Mouse (Mus musculus) CH12.LX (cell line): ENCODE measurements at regions not wholly inside any gene's neighbourhood (a gene's known extent, or its start where the extent isn't known, plus 50 kb on each side); places are given as distances from the start of the nearest gene placed in this dataset.

Experiments used
- CTCF ChIP-seq, 2 experiments: IDR thresholded peaks in 1 of 2; conservative IDR thresholded peaks in 1 of 2; 2 replicates each; pipeline ENCODE4 v1.5.1; 2011 to 2012; ENCODE audit warnings: low read depth in 2 of 2, low read length in 2 of 2, improper control_type of control experiment in 1 of 2, inconsistent platforms in 1 of 2, mild to moderate bottlenecking in 1 of 2, moderate library complexity in 1 of 2
- MXI1 ChIP-seq: IDR thresholded peaks from 2 replicates; pipeline ENCODE4 v1.6.1; 2011; ENCODE audit warnings: mild to moderate bottlenecking, low read depth, low read length, improper control_type of control experiment
- MYC ChIP-seq: IDR thresholded peaks from 2 replicates; pipeline ENCODE4 v1.6.1; 2011; ENCODE audit warnings: low read depth, mild to moderate bottlenecking, improper control_type of control experiment, low read length

DNA sequence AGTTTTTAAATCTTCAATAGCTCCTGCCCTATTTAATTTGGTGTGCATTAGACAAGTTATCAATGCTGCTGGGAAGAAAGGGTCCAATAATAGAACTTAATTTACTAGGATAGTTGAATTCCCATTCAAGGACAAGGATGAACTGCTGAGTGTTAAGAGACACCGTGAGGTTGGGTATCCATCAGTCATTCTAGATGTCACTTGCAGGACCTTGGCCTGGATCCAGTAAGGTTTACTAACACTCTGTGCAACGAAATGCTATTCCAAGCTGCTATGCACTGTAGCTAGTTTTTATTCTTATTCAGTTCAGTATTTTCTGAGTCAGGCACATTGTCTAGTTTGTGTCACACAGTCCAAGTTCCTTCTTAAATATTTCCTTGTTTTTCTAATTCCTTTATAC is 376.4 kb downstream of the Gja1 start:
- TF ChIP-seq MXI1, result no peak
- TF ChIP-seq CTCF (conservative IDR thresholded peaks at IDR 0.05 in 1 of 2, IDR thresholded peaks at IDR 0.05 in 1 of 2; ENCODE audit: low read depth in 2 of 2, low read length in 2 of 2), result no peak
- no peak for TF ChIP-seq MYC
